Mouse (Mus musculus): Measurements from ENCODE around the gene Csnk1g2. TPM values are rescaled to one million over a fixed set of nuclear protein-coding genes. Genes with fewer than 3 reads are reported as not detected.

The Csnk1g2 gene
- polyA plus RNA-seq, 1 experiment, result 165 TPM

GRCm38 (mm10) chr10:80669018-80669417 lies 46.4 kb downstream of the Csnk1g2 start:
- Histone ChIP-seq H3K27me3 (ENCODE audit: control insufficient read depth, insufficient read depth, insufficient read length) (no peaks in the 10 kb centered on the region), H3K79me3 (ENCODE audit: low read depth) (peaks cover 17% of the 10 kb centered on the region), H3K4me3 (ENCODE audit: insufficient read depth, poor library complexity, severe bottlenecking) (no peak overlapping the region), H3K79me2 (ENCODE audit: control insufficient read depth, insufficient read depth) (peaks cover 31% of the 10 kb centered on the region), H3ac (ENCODE audit: control insufficient read depth, insufficient read length, low read depth) (no peak overlapping the region), H3K36me3 (ENCODE audit: control insufficient read depth, insufficient read depth) (peaks cover 57% of the 10 kb centered on the region)
- TF ChIP-seq MYOD1 (IDR thresholded peaks at IDR 0.05; ENCODE audit: control insufficient read depth, insufficient read length, low read depth) (no peak), CTCF (IDR thresholded peaks at IDR 0.05; ENCODE audit: control insufficient read depth, insufficient read depth, insufficient read length) (no peak), USF1 (IDR thresholded peaks at IDR 0.05; ENCODE audit: low read depth) (no peak), FOSL1 (IDR thresholded peaks at IDR 0.05; ENCODE audit: insufficient read depth, low read length, poor library complexity, severe bottlenecking) (no peak), CEBPB (IDR thresholded peaks at IDR 0.05; ENCODE audit: low read depth) (no peak), MAX (IDR thresholded peaks at IDR 0.05) (no peak), MYOG (IDR thresholded peaks at IDR 0.05; ENCODE audit: control insufficient read depth, extremely low read depth, insufficient read length) (no peak)

GRCm38 (mm10) chr10:80669737-80670485 lies 47.3 kb downstream of the Csnk1g2 start:
- Histone ChIP-seq H3K4me3 (ENCODE audit: insufficient read depth, poor library complexity, severe bottlenecking) (no peak overlapping the region), H3K79me2 (ENCODE audit: control insufficient read depth, insufficient read depth) (peaks cover 40% of the 10 kb centered on the region), H3K27me3 (ENCODE audit: control insufficient read depth, insufficient read depth, insufficient read length) (no peaks in the 10 kb centered on the region), H3K36me3 (ENCODE audit: control insufficient read depth, insufficient read depth) (peaks cover 57% of the 10 kb centered on the region), H3ac (ENCODE audit: control insufficient read depth, insufficient read length, low read depth) (no peak overlapping the region), H3K79me3 (ENCODE audit: low read depth) (peaks cover 22% of the 10 kb centered on the region)
- TF ChIP-seq FOSL1 (IDR thresholded peaks at IDR 0.05; ENCODE audit: insufficient read depth, low read length, poor library complexity, severe bottlenecking) (no peak), MYOD1 (IDR thresholded peaks at IDR 0.05; ENCODE audit: control insufficient read depth, insufficient read length, low read depth) (no peak), MAX (IDR thresholded peaks at IDR 0.05) (no peak), CTCF (IDR thresholded peaks at IDR 0.05; ENCODE audit: control insufficient read depth, insufficient read depth, insufficient read length) (no peak), CEBPB (IDR thresholded peaks at IDR 0.05; ENCODE audit: low read depth) (no peak), USF1 (IDR thresholded peaks at IDR 0.05; ENCODE audit: low read depth) (no peak)

GRCm38 (mm10) chr10:80670531-80670930 lies 47.9 kb downstream of the Csnk1g2 start:
- peaks cover 46% of the 10 kb centered on the region for H3K79me2 ChIP-seq (ENCODE audit: control insufficient read depth, insufficient read depth)
- peaks cover 28% of the 10 kb centered on the region for H3K79me3 ChIP-seq (ENCODE audit: low read depth)
- H3K4me3 ChIP-seq (ENCODE audit: insufficient read depth, poor library complexity, severe bottlenecking), result no peak overlapping the region
- TF ChIP-seq FOSL1 (IDR thresholded peaks at IDR 0.05; ENCODE audit: insufficient read depth, low read length, poor library complexity, severe bottlenecking) (no peak), MYOG (IDR thresholded peaks at IDR 0.05; ENCODE audit: control insufficient read depth, extremely low read depth, insufficient read length) (no peak), CTCF (IDR thresholded peaks at IDR 0.05; ENCODE audit: control insufficient read depth, insufficient read depth, insufficient read length) (no peak), MAX (IDR thresholded peaks at IDR 0.05) (no peak), USF1 (IDR thresholded peaks at IDR 0.05; ENCODE audit: low read depth) (no peak), CEBPB (IDR thresholded peaks at IDR 0.05; ENCODE audit: low read depth) (no peak), MYOD1 (IDR thresholded peaks at IDR 0.05; ENCODE audit: control insufficient read depth, insufficient read length, low read depth) (no peak)
- no peak overlapping the region for H3ac ChIP-seq (ENCODE audit: control insufficient read depth, insufficient read length, low read depth)
- H3K27me3 ChIP-seq (ENCODE audit: control insufficient read depth, insufficient read depth, insufficient read length), result no peaks in the 10 kb centered on the region
- peaks cover 57% of the 10 kb centered on the region for H3K36me3 ChIP-seq (ENCODE audit: control insufficient read depth, insufficient read depth)

GRCm38 (mm10) chr10:80671251-80671650 lies 48.6 kb downstream of the Csnk1g2 start:
- Histone ChIP-seq H3ac (ENCODE audit: control insufficient read depth, insufficient read length, low read depth) (no peak overlapping the region), H3K4me3 (ENCODE audit: insufficient read depth, poor library complexity, severe bottlenecking) (no peak overlapping the region), H3K27me3 (ENCODE audit: control insufficient read depth, insufficient read depth, insufficient read length) (no peaks in the 10 kb centered on the region), H3K36me3 (ENCODE audit: control insufficient read depth, insufficient read depth) (peaks cover 51% of the 10 kb centered on the region), H3K79me3 (ENCODE audit: low read depth) (peaks cover 30% of the 10 kb centered on the region), H3K79me2 (ENCODE audit: control insufficient read depth, insufficient read depth) (peaks cover 51% of the 10 kb centered on the region)
- TF ChIP-seq MYOD1 (IDR thresholded peaks at IDR 0.05; ENCODE audit: control insufficient read depth, insufficient read length, low read depth) (no peak), CTCF (IDR thresholded peaks at IDR 0.05; ENCODE audit: control insufficient read depth, insufficient read depth, insufficient read length) (no peak), USF1 (IDR thresholded peaks at IDR 0.05; ENCODE audit: low read depth) (no peak), CEBPB (IDR thresholded peaks at IDR 0.05; ENCODE audit: low read depth) (no peak), MYOG (IDR thresholded peaks at IDR 0.05; ENCODE audit: control insufficient read depth, extremely low read depth, insufficient read length) (no peak), MAX (IDR thresholded peaks at IDR 0.05) (no peak), FOSL1 (IDR thresholded peaks at IDR 0.05; ENCODE audit: insufficient read depth, low read length, poor library complexity, severe bottlenecking) (no peak)

- no peak for TF ChIP-seq MYOG (IDR thresholded peaks at IDR 0.05; ENCODE audit: control insufficient read depth, extremely low read depth, insufficient read length)
- Histone ChIP-seq H3ac (ENCODE audit: control insufficient read depth, insufficient read length, low read depth) (no peak overlapping the region), H3K4me3 (ENCODE audit: insufficient read depth, poor library complexity, severe bottlenecking) (no peak overlapping the region), H3K79me2 (ENCODE audit: control insufficient read depth, insufficient read depth) (peaks cover 51% of the 10 kb centered on the region), H3K36me3 (ENCODE audit: control insufficient read depth, insufficient read depth) (peaks cover 43% of the 10 kb centered on the region), H3K27me3 (ENCODE audit: control insufficient read depth, insufficient read depth, insufficient read length) (no peaks in the 10 kb centered on the region), H3K79me3 (ENCODE audit: low read depth) (peaks cover 30% of the 10 kb centered on the region)
These were observed 49.5 kb downstream of the Csnk1g2 start for GRCm38 (mm10) chr10:80671936-80672690.
